Mouse (Mus musculus): Measurements from ENCODE around the gene Cpt1b. TPM values are rescaled to one million over a fixed set of nuclear protein-coding genes. Genes with fewer than 3 reads are reported as not detected.

Cpt1b gene
- polyA plus RNA-seq, 1 experiment from 2014 or later, result 0.70 TPM

DNA sequence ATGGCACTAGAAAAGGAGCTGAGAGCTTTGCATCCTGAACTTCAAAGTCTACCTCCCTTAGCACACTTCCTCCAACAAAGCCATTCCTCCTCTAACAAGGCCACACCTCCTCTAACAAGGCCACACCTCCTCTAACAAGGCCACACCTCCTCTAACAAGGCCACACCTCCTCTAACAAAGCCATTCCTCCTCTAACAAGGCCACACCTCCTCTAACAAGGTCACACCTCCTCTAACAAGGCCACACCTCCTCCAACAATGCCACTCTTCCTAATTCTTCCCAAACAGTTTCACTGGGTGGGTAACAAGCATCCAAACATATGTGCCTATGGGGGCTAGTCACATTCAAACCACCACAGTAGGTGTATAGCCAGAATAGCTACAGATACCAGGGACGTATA, 23.2 kb downstream of the Cpt1b start:
- no peaks in the 10 kb centered on the region for H3K27me3 ChIP-seq
- H3K9me3 ChIP-seq, result no peaks in the 10 kb centered on the region
- ATAC-seq (ENCODE audit: low FRiP score), result no peak
- WGBS, result 88% methylated on average over 1 of the region's 1 CpGs
- no peaks in the 10 kb centered on the region for H3K36me3 ChIP-seq (replicated peaks)
- H3K9ac ChIP-seq, result no peak overlapping the region
- H3K27ac ChIP-seq, result no peak overlapping the region
- H3K4me3 ChIP-seq (replicated peaks), result no peak overlapping the region
- H3K4me2 ChIP-seq, result no peak overlapping the region
- H3K4me1 ChIP-seq, result no peaks in the 10 kb centered on the region

DNA sequence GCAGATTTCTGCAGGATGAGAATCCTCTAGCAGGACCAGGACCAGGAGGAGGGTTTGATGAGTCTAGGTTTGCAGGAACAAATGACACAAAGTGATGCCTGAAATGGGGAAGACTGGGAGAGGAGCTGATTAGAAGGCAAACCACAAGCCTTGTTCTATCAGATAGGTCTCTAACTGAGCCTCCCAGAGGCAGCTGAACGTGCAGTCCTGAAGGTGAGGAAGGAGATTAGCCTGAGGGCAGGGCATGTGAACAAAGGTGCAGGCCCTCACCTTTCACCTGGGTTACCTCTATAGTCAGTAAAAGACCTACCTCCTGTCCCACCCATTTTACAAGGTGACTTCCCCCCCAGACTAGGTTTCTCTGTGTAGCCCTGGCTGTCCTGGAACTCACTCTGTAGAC, 25.9 kb downstream of the Cpt1b start:
- Histone ChIP-seq H3K4me2 (no peak overlapping the region), H3K4me3 (replicated peaks) (no peak overlapping the region), H3K27me3 (no peaks in the 10 kb centered on the region), H3K36me3 (replicated peaks) (no peaks in the 10 kb centered on the region), H3K4me1 (no peaks in the 10 kb centered on the region), H3K9me3 (no peaks in the 10 kb centered on the region), H3K27ac (no peak overlapping the region), H3K9ac (no peak overlapping the region)
- ATAC-seq (ENCODE audit: low FRiP score), result no peak
- 65% methylated on average over 1 of the region's 1 CpGs for WGBS

DNA sequence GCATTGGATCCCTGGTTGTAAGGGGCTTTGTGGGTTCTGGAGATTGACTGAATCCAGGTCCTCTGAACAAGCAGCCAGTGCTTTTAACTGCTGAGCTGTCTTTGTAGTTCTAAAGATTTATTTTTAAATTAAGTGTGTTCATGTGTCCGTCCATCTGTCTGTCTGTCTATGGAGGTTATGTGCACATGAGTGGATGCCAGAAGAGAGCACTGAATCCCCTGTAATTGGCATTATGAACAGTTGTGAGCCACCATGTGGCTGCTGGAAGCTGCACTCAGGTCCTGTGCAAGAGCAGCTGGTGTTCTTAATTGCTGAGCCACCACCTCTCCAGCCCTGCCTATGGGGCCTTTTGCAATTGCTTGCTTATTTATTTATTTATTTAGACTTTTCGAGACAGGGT, 27.5 kb downstream of the Cpt1b start:
- Histone ChIP-seq H3K36me3 (replicated peaks) (no peaks in the 10 kb centered on the region), H3K4me1 (no peaks in the 10 kb centered on the region), H3K9me3 (no peaks in the 10 kb centered on the region), H3K27me3 (no peaks in the 10 kb centered on the region), H3K9ac (no peak overlapping the region), H3K27ac (no peak overlapping the region), H3K4me3 (replicated peaks) (no peak overlapping the region), H3K4me2 (no peak overlapping the region)
- 67% methylated on average over 2 of the region's 2 CpGs for WGBS
- no peak for ATAC-seq (ENCODE audit: low FRiP score)

DNA sequence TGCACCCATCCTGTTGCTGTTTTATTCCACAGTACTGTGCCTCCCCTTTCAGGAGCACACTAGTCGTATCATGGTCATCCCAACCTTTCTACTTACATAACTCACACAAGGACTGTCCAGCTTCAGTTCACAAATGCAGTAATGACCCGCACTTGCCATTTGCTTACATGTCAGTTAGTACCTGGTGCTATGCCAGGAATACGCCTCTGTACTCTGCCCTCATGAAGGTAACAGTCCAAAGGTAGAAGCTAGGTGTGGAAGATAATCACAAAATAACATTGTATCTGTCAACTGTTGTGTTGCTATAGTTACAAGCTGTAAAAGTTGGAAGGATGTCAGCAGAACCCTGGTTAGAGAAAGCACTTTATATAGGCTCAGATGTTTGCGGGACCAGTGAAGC, 28.8 kb downstream of the Cpt1b start:
- no peak for ATAC-seq (ENCODE audit: low FRiP score)
- WGBS, result 90% methylated on average over 4 of the region's 4 CpGs

DNA sequence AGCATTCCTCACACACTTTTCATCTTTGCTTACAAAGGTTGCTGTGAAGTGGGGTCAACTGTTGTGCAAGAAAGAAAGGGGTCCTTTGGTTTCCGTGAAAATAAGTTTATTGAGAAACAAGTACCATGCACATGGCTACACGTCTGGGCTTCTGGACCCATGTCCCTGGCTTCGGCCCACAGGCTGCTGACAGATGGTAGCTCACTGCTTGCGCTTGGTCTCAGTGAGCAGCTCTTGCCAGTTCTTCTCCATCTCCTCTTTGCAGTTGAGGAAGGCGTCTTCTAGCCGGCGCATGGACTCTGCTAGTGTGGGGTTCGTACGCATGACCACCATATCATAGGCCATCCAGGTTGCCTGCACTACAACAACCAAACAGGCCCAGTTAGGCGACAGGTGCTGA, 35.6 kb downstream of the Cpt1b start:
- Histone ChIP-seq H3K27me3 (peaks cover 4% of the 10 kb centered on the region), H3K4me2 (no peak overlapping the region), H3K9ac (no peak overlapping the region), H3K27ac (no peak overlapping the region), H3K4me1 (no peaks in the 10 kb centered on the region), H3K4me3 (replicated peaks) (no peak overlapping the region), H3K36me3 (replicated peaks) (no peaks in the 10 kb centered on the region), H3K9me3 (no peaks in the 10 kb centered on the region)
- no peak for ATAC-seq (ENCODE audit: low FRiP score)
- WGBS, result 91% methylated on average over 10 of the region's 10 CpGs

More for the DNA sequence above, 28.8 kb downstream of the Cpt1b start:
- Histone ChIP-seq H3K27ac (no peak overlapping the region), H3K9me3 (no peaks in the 10 kb centered on the region), H3K4me3 (replicated peaks) (no peak overlapping the region), H3K4me2 (no peak overlapping the region), H3K4me1 (no peaks in the 10 kb centered on the region), H3K36me3 (replicated peaks) (no peaks in the 10 kb centered on the region), H3K9ac (no peak overlapping the region), H3K27me3 (no peaks in the 10 kb centered on the region)

DNA sequence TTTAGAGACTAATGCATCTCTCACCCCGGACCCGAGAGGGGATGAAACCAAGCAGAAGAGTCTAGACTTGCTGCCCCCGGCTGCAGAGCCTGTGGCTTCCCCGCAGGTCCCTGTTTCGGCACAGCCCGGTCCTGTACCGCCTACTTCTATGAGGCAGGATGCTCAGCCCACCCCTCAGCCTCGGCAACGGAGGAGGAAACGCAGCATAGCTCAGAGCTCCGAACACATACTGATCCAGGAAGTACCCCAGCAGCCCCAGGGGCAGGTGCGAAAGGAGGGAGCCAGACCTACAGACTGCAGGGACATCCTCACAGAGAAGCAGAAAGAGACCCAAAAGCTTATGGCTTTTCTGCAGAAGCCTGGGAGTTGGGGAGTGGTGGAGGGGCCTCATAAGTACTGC, 38.5 kb downstream of the Cpt1b start:
- H3K9me3 ChIP-seq, result no peaks in the 10 kb centered on the region
- no peaks in the 10 kb centered on the region for H3K4me1 ChIP-seq
- H3K4me2 ChIP-seq, result no peak overlapping the region
- peaks cover 10% of the 10 kb centered on the region for H3K27me3 ChIP-seq
- no peak for ATAC-seq (ENCODE audit: low FRiP score)
- WGBS, result 52% methylated on average over 12 of the region's 12 CpGs
- H3K4me3 ChIP-seq (replicated peaks), result no peak overlapping the region
- no peaks in the 10 kb centered on the region for H3K36me3 ChIP-seq (replicated peaks)
- no peak overlapping the region for H3K9ac ChIP-seq
- no peak overlapping the region for H3K27ac ChIP-seq

DNA sequence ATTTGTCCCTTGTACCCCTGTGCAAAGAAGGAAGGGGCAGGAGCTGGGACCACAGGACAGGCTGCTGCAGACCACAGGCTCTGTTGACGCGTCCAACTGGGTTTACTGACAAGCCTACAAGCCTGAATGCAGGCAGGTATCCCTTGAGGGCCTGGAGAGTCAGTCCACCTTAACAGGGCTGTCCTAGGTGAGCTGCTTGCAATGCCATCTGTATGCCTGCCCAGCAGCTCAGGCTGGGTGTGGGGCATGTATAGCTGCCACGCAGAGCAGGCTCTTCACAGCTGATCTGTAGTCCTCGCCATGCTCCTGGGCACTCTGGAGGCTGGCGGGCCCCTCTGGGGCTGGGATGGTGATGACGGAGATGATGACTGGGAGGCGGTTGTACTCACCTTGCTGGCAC, 41.0 kb downstream of the Cpt1b start, which contains the start of gene Klhdc7b:
Gene Klhdc7b, plus strand, starts transcription at position 301 of the 400 bp plus-strand sequence.
- 81% methylated on average over 7 of the region's 7 CpGs for WGBS
- no peak within 1 kb of the TSS for H3K4me3 ChIP-seq (replicated peaks)

DNA sequence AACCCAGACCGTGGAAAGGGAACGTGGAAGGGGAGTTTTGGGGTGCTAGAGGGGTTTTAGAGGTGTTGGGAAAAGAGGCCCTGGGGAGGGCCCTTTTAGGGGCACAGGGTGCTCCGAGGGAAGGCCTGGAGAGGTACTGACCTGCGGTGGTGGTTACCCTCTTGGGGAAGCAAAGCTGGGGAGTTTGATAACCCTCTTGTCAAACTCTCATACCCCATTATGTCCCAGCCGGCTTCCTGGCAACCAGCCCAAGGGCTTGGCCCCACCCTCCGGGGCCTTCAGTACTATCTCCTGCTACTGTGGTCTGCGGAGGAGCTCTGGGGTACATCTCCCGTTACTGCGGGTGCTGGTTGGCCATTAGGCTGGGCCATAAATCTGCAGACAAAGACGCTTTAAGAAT, 46.2 kb downstream of the Cpt1b start:
- Histone ChIP-seq H3K27me3 (peaks cover 49% of the 10 kb centered on the region), H3K4me3 (replicated peaks) (peak overlapping the region; percentile 38), H3K9ac (peak overlapping the region; percentile 36; the same call in 1 of the 2 replicates), H3K36me3 (replicated peaks) (no peaks in the 10 kb centered on the region), H3K27ac (no peak overlapping the region), H3K9me3 (no peaks in the 10 kb centered on the region), H3K4me1 (peaks cover 19% of the 10 kb centered on the region), H3K4me2 (peak overlapping the region; percentile 67)
- WGBS, result 15% methylated on average over 10 of the region's 10 CpGs
- 0 out of 2 replicates have a peak, but pooled peaks have one; percentile 15 for ATAC-seq (ENCODE audit: low FRiP score)

More for the DNA sequence above, 41.0 kb downstream of the Cpt1b start, which contains the start of gene Klhdc7b:
- H3K36me3 ChIP-seq (replicated peaks), result no peaks in the 10 kb centered on the region
- no peak within 1 kb of the TSS for H3K27ac ChIP-seq
- no peaks in the 10 kb centered on the region for H3K9me3 ChIP-seq
- no peak within 1 kb of the TSS for H3K9ac ChIP-seq
- no peaks in the 10 kb centered on the region for H3K4me1 ChIP-seq
- peaks cover 15% of the 10 kb centered on the region for H3K27me3 ChIP-seq
- ATAC-seq (ENCODE audit: low FRiP score), result no peak
- no peak within 1 kb of the TSS for H3K4me2 ChIP-seq

DNA sequence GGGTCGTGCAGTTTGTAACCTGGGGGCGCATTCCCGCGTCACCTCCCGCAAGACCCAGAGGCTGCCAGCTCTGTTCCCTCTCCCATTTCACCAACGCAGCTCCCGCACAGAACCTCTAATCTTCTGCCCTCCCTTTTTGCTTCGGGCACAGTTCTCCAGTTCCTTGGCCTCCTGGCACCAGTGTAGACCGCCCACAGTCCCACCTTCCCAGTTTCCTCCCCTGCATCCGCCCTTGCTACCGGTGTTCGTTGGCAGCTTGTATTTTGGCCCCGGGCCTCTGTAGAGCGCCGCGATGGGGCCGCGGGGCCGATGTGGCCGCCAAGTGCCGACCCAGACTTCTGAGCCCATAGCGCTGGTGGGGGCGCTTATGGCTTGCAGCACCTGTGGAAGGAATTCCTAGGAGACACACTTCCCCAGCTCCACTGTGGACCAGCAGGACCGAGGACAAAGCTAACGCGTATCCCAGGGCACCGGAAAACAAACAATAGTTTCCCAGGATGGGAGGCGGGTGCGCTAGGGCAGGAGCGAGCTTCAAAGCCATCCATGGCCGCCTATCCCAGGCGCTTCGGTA, 46.7 kb downstream of the Cpt1b start, which contains the start of gene Odf3b:
Gene Odf3b, minus strand, starts transcription at position 452 of the 571 bp plus-strand sequence.
- WGBS, result under 1% methylated on average over 33 of the region's 33 CpGs
- no peak within 1 kb of the TSS for H3K27ac ChIP-seq
- peak within 1 kb of the TSS; percentile 67 for H3K4me2 ChIP-seq
- peaks cover 23% of the 10 kb centered on the region for H3K4me1 ChIP-seq
- peaks cover 49% of the 10 kb centered on the region for H3K27me3 ChIP-seq
- no peaks in the 10 kb centered on the region for H3K36me3 ChIP-seq (replicated peaks)
- peak within 1 kb of the TSS; percentile 38 for H3K4me3 ChIP-seq (replicated peaks)
- H3K9me3 ChIP-seq, result no peaks in the 10 kb centered on the region
- H3K9ac ChIP-seq, result peak within 1 kb of the TSS; percentile 36; the same call in 1 of the 2 replicates
- ATAC-seq (ENCODE audit: low FRiP score), result no peak

DNA sequence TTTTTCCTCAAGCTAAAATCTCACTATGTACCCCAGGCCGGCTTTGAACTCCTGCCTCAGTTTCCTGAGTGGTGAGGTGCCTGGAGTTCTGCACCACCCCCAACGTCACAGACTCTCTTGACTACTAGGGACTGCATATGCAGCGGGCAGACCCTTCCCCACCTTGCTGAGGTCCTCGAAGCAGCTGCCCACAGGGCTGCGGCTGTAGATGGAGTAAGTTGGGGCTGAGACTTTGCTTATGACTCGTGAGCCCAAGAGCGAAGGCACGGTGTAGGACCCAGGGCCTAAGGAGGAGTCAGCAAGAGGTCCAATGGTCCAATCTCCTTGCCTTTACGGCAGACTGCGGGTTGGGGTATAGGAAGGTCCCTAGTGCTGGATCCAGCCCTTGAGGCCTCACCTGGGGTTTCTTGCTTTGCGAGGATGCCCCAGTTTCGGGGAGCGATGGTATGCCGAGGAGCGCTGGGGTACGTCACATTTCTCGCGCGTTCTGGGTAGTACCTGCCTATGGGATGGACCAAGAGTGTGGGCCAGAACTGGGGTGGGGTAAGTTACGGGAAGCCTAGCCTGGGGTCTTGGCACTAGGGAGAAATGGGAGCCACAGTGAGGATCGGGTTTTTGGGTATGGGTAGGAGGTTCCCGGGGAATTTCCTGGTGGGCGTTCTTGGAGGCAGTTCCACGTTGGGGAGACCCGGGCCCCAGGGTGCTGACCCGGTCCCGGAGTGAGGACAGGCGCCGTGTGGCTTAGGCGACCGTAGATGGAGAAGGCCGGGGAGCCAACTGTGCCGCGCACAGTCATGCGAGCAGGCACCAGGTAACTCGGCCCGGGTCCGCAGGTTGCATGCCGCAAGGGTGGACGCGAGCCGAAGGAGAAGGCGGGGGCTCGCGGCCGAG, 47.5 kb downstream of the Cpt1b start:
- Histone ChIP-seq H3K4me1 (peaks cover 26% of the 10 kb centered on the region), H3K36me3 (replicated peaks) (no peaks in the 10 kb centered on the region), H3K9me3 (no peaks in the 10 kb centered on the region), H3K4me2 (peak overlapping the region; percentile 67), H3K27ac (no peak overlapping the region), H3K4me3 (replicated peaks) (peak overlapping the region; percentile 38), H3K27me3 (peaks cover 49% of the 10 kb centered on the region), H3K9ac (peak overlapping the region; percentile 36; the same call in 1 of the 2 replicates)
- no peak for ATAC-seq (ENCODE audit: low FRiP score)
- WGBS, result 10% methylated on average over 46 of the region's 46 CpGs

DNA sequence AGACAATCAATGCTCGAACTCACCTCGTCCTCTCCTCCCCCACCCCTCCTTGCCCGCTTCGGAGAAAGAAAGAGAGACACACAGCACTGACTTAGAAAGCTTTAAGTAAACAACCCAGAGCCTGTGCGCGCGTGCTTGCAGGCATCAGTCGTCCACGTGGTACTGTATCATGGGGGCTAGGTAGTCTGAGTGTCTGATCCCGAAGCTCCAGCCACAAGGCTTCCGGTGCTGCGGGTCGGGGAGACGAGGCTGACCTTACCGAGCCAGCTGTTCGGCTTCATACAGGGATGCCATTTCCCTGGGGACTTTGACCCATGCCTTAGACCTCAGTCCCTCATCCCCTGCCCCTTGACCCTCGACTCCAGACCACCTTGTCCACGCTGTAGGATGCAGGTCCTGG, 48.3 kb downstream of the Cpt1b start:
- Histone ChIP-seq H3K9ac (no peak overlapping the region), H3K4me3 (replicated peaks) (no peak overlapping the region), H3K4me1 (peaks cover 33% of the 10 kb centered on the region), H3K36me3 (replicated peaks) (peaks cover 5% of the 10 kb centered on the region), H3K27ac (no peak overlapping the region), H3K27me3 (peaks cover 49% of the 10 kb centered on the region), H3K9me3 (no peaks in the 10 kb centered on the region), H3K4me2 (no peak overlapping the region)
- ATAC-seq (ENCODE audit: low FRiP score), result no peak
- WGBS, result 9% methylated on average over 18 of the region's 18 CpGs

DNA sequence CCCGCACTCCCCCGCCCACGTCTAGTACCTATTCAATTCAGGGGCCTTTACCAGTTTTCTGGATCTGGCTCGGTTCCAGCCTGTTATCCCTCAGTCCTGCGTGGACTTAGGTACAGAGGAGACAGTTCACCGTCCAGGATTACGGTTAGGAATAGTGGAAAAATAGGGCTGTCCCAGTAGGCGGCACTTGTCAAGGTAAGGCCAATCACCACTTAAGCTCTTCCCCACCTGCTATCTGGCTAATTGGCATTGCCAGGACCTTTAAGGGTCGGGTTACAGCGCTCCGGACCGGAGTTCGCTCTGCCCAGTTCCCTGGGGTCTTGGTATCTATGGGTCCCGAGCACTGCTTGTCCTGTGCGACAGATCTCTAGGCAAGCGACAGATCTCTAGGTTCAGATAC, 48.7 kb downstream of the Cpt1b start, which contains the start of gene Tymp:
Gene Tymp, minus strand, starts transcription at position 83 of the 400 bp plus-strand sequence.
- peaks cover 9% of the 10 kb centered on the region for H3K36me3 ChIP-seq (replicated peaks)
- no peak within 1 kb of the TSS for H3K4me2 ChIP-seq
- no peaks in the 10 kb centered on the region for H3K9me3 ChIP-seq
- peaks cover 33% of the 10 kb centered on the region for H3K4me1 ChIP-seq
- H3K27ac ChIP-seq, result no peak within 1 kb of the TSS
- ATAC-seq (ENCODE audit: low FRiP score), result no peak
- H3K9ac ChIP-seq, result no peak within 1 kb of the TSS
- H3K4me3 ChIP-seq (replicated peaks), result no peak within 1 kb of the TSS
- 17% methylated on average over 16 of the region's 16 CpGs for WGBS
- peaks cover 49% of the 10 kb centered on the region for H3K27me3 ChIP-seq
